Mouse (Mus musculus) small intestine, adult 2 months (tissue): Measurements from ENCODE around the gene Klhl22. TPM values are rescaled to one million over a fixed set of nuclear protein-coding genes. Genes with fewer than 3 reads are reported as not detected.

Experiments used
- H3K27ac ChIP-seq: fragments of 200-500 bp; 2 replicates; pipeline ENCODE4 v1.5.1; 2012; ENCODE audit warnings: low read depth, low read length, control low read depth, inconsistent platforms; ENCODE audit not compliant: insufficient read depth
- H3K27me3 ChIP-seq: fragments of 200-500 bp; 2 replicates; pipeline ENCODE4 v1.6.1; 2012; ENCODE audit warnings: mild to moderate bottlenecking, moderate library complexity, low read length, inconsistent platforms; ENCODE audit not compliant: control insufficient read depth, insufficient read depth
- H3K36me3 ChIP-seq: fragments of 200-500 bp; 2 replicates; pipeline ENCODE4 v1.6.1; 2012; ENCODE audit warnings: mild to moderate bottlenecking, low read length, control low read depth, inconsistent platforms; ENCODE audit not compliant: control insufficient read depth, insufficient read depth
- H3K4me1 ChIP-seq: fragments of 200-500 bp; 2 replicates; pipeline ENCODE4 v1.6.1; 2012; ENCODE audit warnings: low read length, inconsistent platforms, mixed read lengths; ENCODE audit not compliant: control insufficient read depth, insufficient read depth, insufficient read length
- H3K4me3 ChIP-seq: fragments of 200-500 bp; 2 replicates; pipeline ENCODE4 v1.5.1; 2012; ENCODE audit warnings: low read depth, mild to moderate bottlenecking, control low read depth, inconsistent platforms, low read length, moderate library complexity
- CTCF ChIP-seq: fragments of 200-500 bp; IDR thresholded peaks from 2 replicates; pipeline ENCODE4 v1.5.1; 2012; ENCODE audit warnings: low read depth, mild to moderate bottlenecking, control low read depth, inconsistent platforms, low read length, moderate library complexity, mixed read lengths; ENCODE audit not compliant: insufficient replicate concordance, insufficient read length; ENCODE audit errors: extremely low read depth
- POLR2A ChIP-seq: fragments of 200-500 bp; IDR thresholded peaks from 2 replicates; pipeline ENCODE4 v1.6.1; 2012; ENCODE audit warnings: low read depth, mild to moderate bottlenecking, control low read depth, inconsistent platforms, low read length, moderate library complexity
- WGBS: fragments of 180-500 bp; shearing (Covaris S2); methylation state at CpG from one replicate; pipeline ENCODE4 v1.1.7; 2018; 5-methylcytosine and 5-hydroxymethylcytosine counted together
- polyA plus RNA-seq: library from polyadenylated mRNA; depleted of rRNA; stranded (reverse); fragments of >200 nt; gene quantifications from 2 replicates; pipeline ENCODE4 v1.2.3, GENCODE M21; 2012; rRNA removed

The Klhl22 gene
- polyA plus RNA-seq, 1 experiment = 60.9 TPM

DNA sequence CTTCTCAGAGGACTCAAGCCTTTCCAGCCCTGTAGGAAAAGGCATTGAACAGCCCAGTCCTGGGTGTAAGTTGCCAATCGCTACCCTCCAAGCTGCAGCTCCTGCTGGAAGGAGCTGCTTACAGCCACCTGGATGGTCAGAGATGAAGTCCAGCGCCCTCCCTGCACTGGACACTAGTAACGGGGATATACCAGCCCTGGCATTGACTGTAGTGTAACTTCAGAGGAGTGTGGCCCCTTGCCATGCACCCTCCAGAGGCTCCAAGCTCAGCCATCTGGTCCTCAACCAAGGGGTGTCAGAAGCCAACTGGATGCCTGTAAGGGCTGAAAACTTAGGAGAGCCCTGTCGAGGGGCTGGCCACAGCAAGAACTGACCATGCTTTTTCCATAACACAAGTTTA lies 80.6 kb downstream of the Klhl22 start:
- WGBS = 83% methylated on average over 4 of the region's 4 CpGs
- Histone ChIP-seq H3K4me3 (no peak overlapping the region), H3K36me3 (peaks cover 43% of the 10 kb centered on the region), H3K4me1 (no peaks in the 10 kb centered on the region; the same call in 1 of the 2 replicates), H3K27ac (no peak overlapping the region), H3K27me3 (0 out of 2 replicates have a peak, but pooled peaks cover 7% of the 10 kb centered on the region)
- TF ChIP-seq CTCF (no peak), POLR2A (no peak)

DNA sequence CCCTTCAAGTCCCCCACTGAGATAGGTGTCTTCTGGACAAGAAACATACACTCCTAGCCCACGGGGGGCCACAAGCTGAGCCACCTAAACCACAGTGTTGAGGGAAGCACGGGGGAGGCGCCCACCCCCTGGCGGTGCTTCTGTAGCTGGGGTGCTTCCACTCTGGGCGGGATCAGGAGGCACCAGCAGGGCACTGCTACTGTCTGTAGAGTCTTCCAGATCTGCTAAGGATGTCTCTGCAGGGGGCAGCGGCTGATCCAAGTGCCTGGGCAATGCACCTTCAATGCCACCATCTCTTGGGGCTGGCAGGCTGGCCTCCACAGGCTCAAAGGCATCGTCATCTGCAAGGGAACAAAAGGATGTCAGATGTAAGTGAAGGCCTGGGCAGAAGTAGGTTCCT lies 83.0 kb downstream of the Klhl22 start:
- Histone ChIP-seq H3K36me3 (peaks cover 63% of the 10 kb centered on the region), H3K27me3 (no peaks in the 10 kb centered on the region), H3K27ac (no peak overlapping the region), H3K4me3 (no peak overlapping the region), H3K4me1 (no peaks in the 10 kb centered on the region)
- TF ChIP-seq POLR2A = no peak
- TF ChIP-seq CTCF = no peak
- 95% methylated on average over 7 of the region's 7 CpGs for WGBS

Other genes with a start within 250 kb of the Klhl22 start
- gene Thap7, start 228.5 kb upstream of the Klhl22 start, polyA plus RNA-seq = 43.1 and 88.8 TPM in 2 replicates
- 0.23 TPM in 1 of 2 replicates, not detected in the other for gene Lrrc74b, start 198.4 kb upstream of the Klhl22 start, polyA plus RNA-seq
- gene P2rx6, start 197.7 kb upstream of the Klhl22 start, polyA plus RNA-seq = 0.84 and 1.4 TPM in 2 replicates
- 13.5 and 13.7 TPM in 2 replicates for gene Slc7a4, start 176.4 kb upstream of the Klhl22 start, polyA plus RNA-seq
- gene Smpd4, start 140.3 kb upstream of the Klhl22 start, polyA plus RNA-seq = 13.6 and 24.3 TPM in 2 replicates
- 0.39 and 0.76 TPM in 2 replicates for gene Ccdc74a, start 113.1 kb upstream of the Klhl22 start, polyA plus RNA-seq
- gene Med15, start 26.7 kb upstream of the Klhl22 start, polyA plus RNA-seq = 101 and 194 TPM in 2 replicates
- 27.7 and 33.2 TPM in 2 replicates for gene Scarf2, start 37.7 kb downstream of the Klhl22 start, polyA plus RNA-seq
- gene B830017H08Rik, start 73.5 kb downstream of the Klhl22 start, polyA plus RNA-seq = not detected in 2 replicates
- 4.1 and 13.0 TPM in 2 replicates for gene Car15, start 78.7 kb downstream of the Klhl22 start, polyA plus RNA-seq
- 0.85 and 1.9 TPM in 2 replicates for gene Gm20518, start 132.1 kb downstream of the Klhl22 start, polyA plus RNA-seq
- gene Tssk1, start 134.6 kb downstream of the Klhl22 start, polyA plus RNA-seq = 0.08 TPM in 1 of 2 replicates, not detected in the other
- gene Dgcr2, start 138.9 kb downstream of the Klhl22 start, polyA plus RNA-seq = 82.2 and 152 TPM in 2 replicates
- gene Tssk2, start 139.0 kb downstream of the Klhl22 start, polyA plus RNA-seq = not detected in 2 replicates
- 6.6 and 15.8 TPM in 2 replicates for gene Ess2, start 151.7 kb downstream of the Klhl22 start, polyA plus RNA-seq
- gene Gsc2, start 155.4 kb downstream of the Klhl22 start, polyA plus RNA-seq = 0.36 TPM in 1 of 2 replicates, not detected in the other
- 204 and 328 TPM in 2 replicates for gene Slc25a1, start 168.6 kb downstream of the Klhl22 start, polyA plus RNA-seq
- gene Vpreb2, start 220.8 kb downstream of the Klhl22 start, polyA plus RNA-seq = not detected in 2 replicates